Mouse (Mus musculus): Measurements from ENCODE around the gene Aebp1. TPM values are rescaled to one million over a fixed set of nuclear protein-coding genes. Genes with fewer than 3 reads are reported as not detected.

The Aebp1 gene
- polyA plus RNA-seq, 1 experiment, result not detected

- TF ChIP-seq GATA1 (IDR thresholded peaks at IDR 0.05; ENCODE audit: low read length), result no peak
Measured at GRCm38 (mm10) chr11:5901950-5902349, 40.2 kb downstream of the Aebp1 start.

- no peak for TF ChIP-seq GATA1 (IDR thresholded peaks at IDR 0.05; ENCODE audit: low read length)
Measured at GRCm38 (mm10) chr11:5902390-5902789, 40.6 kb downstream of the Aebp1 start.

- TF ChIP-seq GATA1 (IDR thresholded peaks at IDR 0.05; ENCODE audit: low read length), result no peak
Measured at GRCm38 (mm10) chr11:5903844-5904243, 42.1 kb downstream of the Aebp1 start.

GRCm38 (mm10) chr11:5904357-5904756 is 42.6 kb downstream of the Aebp1 start:
- TF ChIP-seq GATA1 (IDR thresholded peaks at IDR 0.05; ENCODE audit: low read length), result no peak

- TF ChIP-seq GATA1 (IDR thresholded peaks at IDR 0.05; ENCODE audit: low read length), result no peak
Measured at GRCm38 (mm10) chr11:5904871-5905270, 43.1 kb downstream of the Aebp1 start.

- TF ChIP-seq GATA1 (IDR thresholded peaks at IDR 0.05; ENCODE audit: low read length), result no peak
Measured at GRCm38 (mm10) chr11:5905778-5906518, 44.2 kb downstream of the Aebp1 start.

GRCm38 (mm10) chr11:5907096-5907495 is 45.3 kb downstream of the Aebp1 start:
- no peak for TF ChIP-seq GATA1 (IDR thresholded peaks at IDR 0.05; ENCODE audit: low read length)

GRCm38 (mm10) chr11:5908642-5909041 is 46.9 kb downstream of the Aebp1 start:
- TF ChIP-seq GATA1 (IDR thresholded peaks at IDR 0.05; ENCODE audit: low read length), result no peak

GRCm38 (mm10) chr11:5912635-5913034 is 50.9 kb downstream of the Aebp1 start:
- no peak for TF ChIP-seq GATA1 (IDR thresholded peaks at IDR 0.05; ENCODE audit: low read length)

GRCm38 (mm10) chr11:5913256-5913655 is 51.5 kb downstream of the Aebp1 start:
- TF ChIP-seq GATA1 (IDR thresholded peaks at IDR 0.05; ENCODE audit: low read length), result no peak

GRCm38 (mm10) chr11:5913936-5914335 is 52.2 kb downstream of the Aebp1 start:
- no peak for TF ChIP-seq GATA1 (IDR thresholded peaks at IDR 0.05; ENCODE audit: low read length)

GRCm38 (mm10) chr11:5914940-5915339 is 53.2 kb downstream of the Aebp1 start:
- no peak for TF ChIP-seq GATA1 (IDR thresholded peaks at IDR 0.05; ENCODE audit: low read length)

- TF ChIP-seq GATA1 (IDR thresholded peaks at IDR 0.05; ENCODE audit: low read length), result no peak
Measured at GRCm38 (mm10) chr11:5915429-5916177, 53.9 kb downstream of the Aebp1 start.

GRCm38 (mm10) chr11:5916178-5916548 is 54.4 kb downstream of the Aebp1 start:
- no peak for TF ChIP-seq GATA1 (IDR thresholded peaks at IDR 0.05; ENCODE audit: low read length)

- no peak for TF ChIP-seq GATA1 (IDR thresholded peaks at IDR 0.05; ENCODE audit: low read length)
Measured at GRCm38 (mm10) chr11:5918111-5918510, 56.4 kb downstream of the Aebp1 start.

GRCm38 (mm10) chr11:5919606-5920005 is 57.9 kb downstream of the Aebp1 start:
- no peak for TF ChIP-seq GATA1 (IDR thresholded peaks at IDR 0.05; ENCODE audit: low read length)
